Mouse (Mus musculus) hindbrain, embryonic 14.5 days (tissue): Measurements from ENCODE around the gene Gm9972. TPM values are rescaled to one million over a fixed set of nuclear protein-coding genes. Genes with fewer than 3 reads are reported as not detected.

ENCODE experiments used
- ATAC-seq: fragments of 200-750 bp; cut with Nextera tagmentation; 2 replicates; pipeline ENCODE4 v1.8.0; 2017; ENCODE audit warnings: moderate number of reproducible peaks, mild to moderate bottlenecking, moderate TSS enrichment, moderate library complexity; ENCODE audit not compliant: low FRiP score
- DNase-seq: peaks from one replicate; pipeline ENCODE4 v3.0.0-alpha.2; 2015; ENCODE audit warnings: low spot score
- H3K27ac ChIP-seq: fragments of 300-500 bp; sonication (generic); 2 replicates; pipeline ENCODE4 v1.5.1; 2014; ENCODE audit warnings: mild to moderate bottlenecking, moderate library complexity
- H3K27me3 ChIP-seq: fragments of 300-500 bp; sonication (generic); 2 replicates; pipeline ENCODE4 v1.6.1; 2014; ENCODE audit warnings: mild to moderate bottlenecking, low read length, mixed read lengths; ENCODE audit not compliant: control insufficient read depth, insufficient read depth
- H3K36me3 ChIP-seq: fragments of 300-500 bp; sonication (generic); replicated peaks from 2 replicates; pipeline ENCODE4 v1.6.1; 2014; ENCODE audit not compliant: control insufficient read depth, insufficient read depth
- H3K4me1 ChIP-seq: fragments of 300-500 bp; sonication (generic); replicated peaks from 2 replicates; pipeline ENCODE4 v1.6.1; 2014; ENCODE audit warnings: antibody characterized with exemption, low read length, mixed read lengths; ENCODE audit not compliant: control insufficient read depth, insufficient read depth
- H3K4me2 ChIP-seq: fragments of 300-500 bp; sonication (generic); replicated peaks from 2 replicates; pipeline ENCODE4 v1.6.1; 2014; ENCODE audit warnings: mild to moderate bottlenecking, moderate library complexity
- H3K4me3 ChIP-seq: fragments of 300-500 bp; sonication (generic); replicated peaks from 2 replicates; pipeline ENCODE4 v1.5.1; 2014; ENCODE audit warnings: mild to moderate bottlenecking, low read length
- H3K9ac ChIP-seq: fragments of 300-500 bp; sonication (generic); 2 replicates; pipeline ENCODE4 v1.6.1; 2014
- H3K9me3 ChIP-seq: fragments of 300-500 bp; sonication (generic); 2 replicates; pipeline ENCODE4 v1.6.1; 2016; ENCODE audit warnings: low read length; ENCODE audit not compliant: control insufficient read depth
- WGBS: fragments of 180-500 bp; shearing (Covaris S2); extraction: QIAGEN DNeasy Blood & Tissue Kit; methylation state at CpG from one replicate; pipeline ENCODE4 v1.1.7; 2014; 5-methylcytosine and 5-hydroxymethylcytosine counted together
- polyA plus RNA-seq: library from polyadenylated mRNA; unstranded; fragments of >200 nt; fragmentation: Nextera tagmentation; extraction: Ambion mirVana; gene quantifications from 2 replicates; pipeline ENCODE4 v1.2.1, GENCODE M21; 2014

The Gm9972 gene
- polyA plus RNA-seq: not detected in 2 replicates

GRCm38 (mm10) chr11:43035446-43035845 lies at the start of gene Gm9972:
Gm9972 (plus strand) TSS chr11:43035746.
- no peak within 1 kb of the TSS for H3K9ac ChIP-seq
- DNase-seq (no peak), ATAC-seq (no peak)
- H3K4me2 ChIP-seq: no peak within 1 kb of the TSS
- no peaks in the 10 kb centered on the region for H3K36me3 ChIP-seq
- H3K27me3 ChIP-seq: no peaks in the 10 kb centered on the region
- H3K4me3 ChIP-seq: no peak within 1 kb of the TSS
- no peaks in the 10 kb centered on the region for H3K9me3 ChIP-seq
- H3K27ac ChIP-seq: no peak within 1 kb of the TSS
- no peaks in the 10 kb centered on the region for H3K4me1 ChIP-seq

GRCm38 (mm10) chr11:42999188-42999587 lies 36.4 kb upstream of the Gm9972 start:
- WGBS: 68% methylated on average over 3 of the region's 3 CpGs
- H3K9ac ChIP-seq: no peak overlapping the region
- ATAC-seq (no peak), DNase-seq (no peak)
- no peak overlapping the region for H3K4me3 ChIP-seq
- no peak overlapping the region for H3K4me2 ChIP-seq
- H3K9me3 ChIP-seq: no peaks in the 10 kb centered on the region
- no peaks in the 10 kb centered on the region for H3K27me3 ChIP-seq
- H3K27ac ChIP-seq: no peak overlapping the region
- H3K4me1 ChIP-seq: no peaks in the 10 kb centered on the region
- no peaks in the 10 kb centered on the region for H3K36me3 ChIP-seq

- peak overlapping the region; percentile 68; the same call in 1 of the 2 replicates for H3K27ac ChIP-seq
- no peaks in the 10 kb centered on the region for H3K36me3 ChIP-seq
- H3K9ac ChIP-seq: no peak overlapping the region
- no peaks in the 10 kb centered on the region; the same call in 1 of the 2 replicates for H3K4me1 ChIP-seq
- ATAC-seq: no peak
- no peaks in the 10 kb centered on the region for H3K27me3 ChIP-seq
- DNase-seq: no peak
- no peaks in the 10 kb centered on the region for H3K9me3 ChIP-seq
- WGBS: 84% methylated on average over 2 of the region's 2 CpGs
- H3K4me2 ChIP-seq: no peak overlapping the region
- no peak overlapping the region for H3K4me3 ChIP-seq
These were observed 23.6 kb upstream of the Gm9972 start for GRCm38 (mm10) chr11:43011941-43012340.

- H3K4me2 ChIP-seq: no peak overlapping the region
- no peaks in the 10 kb centered on the region for H3K27me3 ChIP-seq
- H3K4me3 ChIP-seq: no peak overlapping the region
- whole genome bisulfite sequencing: 62% methylated on average over 4 of the region's 4 CpGs
- ATAC-seq (no peak), DNase-seq (no peak)
- no peaks in the 10 kb centered on the region for H3K36me3 ChIP-seq
- no peak overlapping the region for H3K9ac ChIP-seq
- no peaks in the 10 kb centered on the region for H3K9me3 ChIP-seq
- peak overlapping the region; percentile 68; the same call in 1 of the 2 replicates for H3K27ac ChIP-seq
- no peaks in the 10 kb centered on the region; the same call in 1 of the 2 replicates for H3K4me1 ChIP-seq
These were observed 22.6 kb upstream of the Gm9972 start for GRCm38 (mm10) chr11:43012980-43013379.

- no peak overlapping the region for H3K4me2 ChIP-seq
- no peaks in the 10 kb centered on the region for H3K27me3 ChIP-seq
- H3K9me3 ChIP-seq: no peaks in the 10 kb centered on the region
- H3K9ac ChIP-seq: no peak overlapping the region
- no peak overlapping the region for H3K4me3 ChIP-seq
- no peak overlapping the region for H3K27ac ChIP-seq
- H3K36me3 ChIP-seq: no peaks in the 10 kb centered on the region
- DNase-seq: no peak
- ATAC-seq: no peak
- H3K4me1 ChIP-seq: no peaks in the 10 kb centered on the region
These were observed 12.3 kb upstream of the Gm9972 start for GRCm38 (mm10) chr11:43023109-43023688.

GRCm38 (mm10) chr11:43029813-43030212 lies 5.7 kb upstream of the Gm9972 start:
- H3K9ac ChIP-seq: no peak overlapping the region
- H3K4me1 ChIP-seq: no peaks in the 10 kb centered on the region
- H3K27ac ChIP-seq: no peak overlapping the region
- no peaks in the 10 kb centered on the region for H3K27me3 ChIP-seq
- WGBS: 85% methylated on average over 1 of the region's 1 CpGs
- H3K36me3 ChIP-seq: no peaks in the 10 kb centered on the region
- H3K9me3 ChIP-seq: no peaks in the 10 kb centered on the region
- H3K4me3 ChIP-seq: no peak overlapping the region
- ATAC-seq (no peak), DNase-seq (no peak)
- no peak overlapping the region for H3K4me2 ChIP-seq

- Histone ChIP-seq H3K4me3 (no peak overlapping the region), H3K27ac (no peak overlapping the region), H3K9me3 (no peaks in the 10 kb centered on the region), H3K4me2 (no peak overlapping the region), H3K27me3 (no peaks in the 10 kb centered on the region), H3K4me1 (no peaks in the 10 kb centered on the region), H3K36me3 (no peaks in the 10 kb centered on the region), H3K9ac (no peak overlapping the region)
- DNase-seq (no peak), ATAC-seq (no peak)
- 83% methylated on average over 4 of the region's 4 CpGs for WGBS
These were observed 3.4 kb upstream of the Gm9972 start for GRCm38 (mm10) chr11:43032141-43032540.

- Histone ChIP-seq H3K27me3 (no peaks in the 10 kb centered on the region), H3K4me1 (no peaks in the 10 kb centered on the region), H3K4me3 (no peak overlapping the region), H3K4me2 (no peak overlapping the region), H3K27ac (no peak overlapping the region), H3K9me3 (no peaks in the 10 kb centered on the region), H3K9ac (no peak overlapping the region), H3K36me3 (no peaks in the 10 kb centered on the region)
- ATAC-seq: no peak
- DNase-seq: no peak
- 88% methylated on average over 3 of the region's 3 CpGs for WGBS
These were observed 10.5 kb downstream of the Gm9972 start for GRCm38 (mm10) chr11:43045871-43046548.

- no peak for DNase-seq
- no peak overlapping the region for H3K9ac ChIP-seq
- WGBS: 24% methylated on average over 1 of the region's 1 CpGs
These were observed 13.8 kb downstream of the Gm9972 start for GRCm38 (mm10) chr11:43049363-43049762.

More at GRCm38 (mm10) chr11:43049363-43049762, 13.8 kb downstream of the Gm9972 start:
- no peak for ATAC-seq
- Histone ChIP-seq H3K4me3 (no peak overlapping the region), H3K4me1 (no peaks in the 10 kb centered on the region), H3K9me3 (no peaks in the 10 kb centered on the region), H3K27me3 (no peaks in the 10 kb centered on the region), H3K27ac (no peak overlapping the region), H3K36me3 (no peaks in the 10 kb centered on the region), H3K4me2 (no peak overlapping the region)
